Mouse (Mus musculus): ENCODE results near the gene Acp7. TPM values are rescaled to one million over a fixed set of nuclear protein-coding genes. Genes with fewer than 3 reads are reported as not detected.

The Acp7 gene
- total and polyA plus RNA-seq, 3 experiments = not detected

- H3K4me3 ChIP-seq (ENCODE audit: control insufficient read depth in 1 of 2, insufficient read depth in 1 of 2, low read depth in 2 of 2, low read length in 2 of 2) = no peak overlapping the region
- peak; percentile 63 for DNase-seq (ENCODE audit: low read depth, low spot score)
- no peaks in the 10 kb centered on the region; a peak in 2 of 4 replicates for H3K27me3 ChIP-seq (ENCODE audit: control insufficient read depth in 1 of 2, insufficient read depth in 2 of 2, low read length in 2 of 2)
- TF ChIP-seq TBP (IDR thresholded peaks at IDR 0.05; ENCODE audit: low read depth, low read length) (no peak), CTCF (IDR thresholded peaks at IDR 0.05 in 2 of 3, conservative IDR thresholded peaks at IDR 0.05 in 1 of 3; ENCODE audit: control insufficient read depth in 1 of 3, insufficient read depth in 1 of 3, low read depth in 2 of 3, low read length in 3 of 3, poor library complexity in 1 of 3, severe bottlenecking in 1 of 3) (peak; percentile 27 to 59 (median 52); a peak in 5 of 6 replicates), RAD21 (IDR thresholded peaks at IDR 0.05; ENCODE audit: low read depth, low read length) (peak; percentile 44), SMC3 (IDR thresholded peaks at IDR 0.05; ENCODE audit: low read depth, low read length) (peak; percentile 29)
- no peaks in the 10 kb centered on the region for H3K9me3 ChIP-seq (replicated peaks; ENCODE audit: insufficient read depth, low read length)
- H3K27ac ChIP-seq (ENCODE audit: control insufficient read depth, low read depth, low read length) = no peak overlapping the region
- no peaks in the 10 kb centered on the region for H3K4me1 ChIP-seq (ENCODE audit: control insufficient read depth in 1 of 2, insufficient read depth in 2 of 2, low read length in 2 of 2)
- H3K79me2 ChIP-seq (ENCODE audit: control insufficient read depth, insufficient read depth, low read length, poor library complexity) = no peaks in the 10 kb centered on the region
- no peak overlapping the region for H3K9ac ChIP-seq (ENCODE audit: control insufficient read depth, low read depth, low read length, poor library complexity, severe bottlenecking)
- no peaks in the 10 kb centered on the region for H3K36me3 ChIP-seq (ENCODE audit: control insufficient read depth in 1 of 2, insufficient read depth in 2 of 2, low read length in 2 of 2)
Measured at GRCm38 (mm10) chr7:28651157-28651556, 20.0 kb upstream of the Acp7 start.

- DNase-seq (ENCODE audit: low read depth, low spot score) = no peak
- Histone ChIP-seq H3K27me3 (ENCODE audit: control insufficient read depth in 1 of 2, insufficient read depth in 2 of 2, low read length in 2 of 2) (no peaks in the 10 kb centered on the region; a peak in 1 of 4 replicates), H3K79me2 (ENCODE audit: control insufficient read depth, insufficient read depth, low read length, poor library complexity) (no peaks in the 10 kb centered on the region), H3K4me3 (ENCODE audit: control insufficient read depth in 1 of 2, insufficient read depth in 1 of 2, low read depth in 2 of 2, low read length in 2 of 2) (no peak overlapping the region), H3K4me1 (ENCODE audit: control insufficient read depth in 1 of 2, insufficient read depth in 2 of 2, low read length in 2 of 2) (no peaks in the 10 kb centered on the region), H3K27ac (ENCODE audit: control insufficient read depth, low read depth, low read length) (no peak overlapping the region), H3K9ac (ENCODE audit: control insufficient read depth, low read depth, low read length, poor library complexity, severe bottlenecking) (no peak overlapping the region), H3K36me3 (ENCODE audit: control insufficient read depth in 1 of 2, insufficient read depth in 2 of 2, low read length in 2 of 2) (no peaks in the 10 kb centered on the region), H3K9me3 (replicated peaks; ENCODE audit: insufficient read depth, low read length) (no peaks in the 10 kb centered on the region)
- TF ChIP-seq CTCF (IDR thresholded peaks at IDR 0.05 in 2 of 3, conservative IDR thresholded peaks at IDR 0.05 in 1 of 3; ENCODE audit: control insufficient read depth in 1 of 3, insufficient read depth in 1 of 3, low read depth in 2 of 3, low read length in 3 of 3, poor library complexity in 1 of 3, severe bottlenecking in 1 of 3) (peak in 2 of 3 experiments; percentile 28 to 32; a peak in 3 of 6 replicates), MAX (IDR thresholded peaks at IDR 0.05; ENCODE audit: low read length) (no peak), TCF12 (IDR thresholded peaks at IDR 0.05; ENCODE audit: low read depth, low read length) (no peak), NRF1 (IDR thresholded peaks at IDR 0.05; ENCODE audit: insufficient read depth, low read depth, low read length, poor library complexity, severe bottlenecking) (no peak), ZC3H11A (IDR thresholded peaks at IDR 0.05; ENCODE audit: low read depth, low read length) (no peak), NELFE (IDR thresholded peaks at IDR 0.05; ENCODE audit: low read depth, low read length) (no peak), GATA1 (IDR thresholded peaks at IDR 0.05; ENCODE audit: low read depth, low read length) (no peak), USF2 (IDR thresholded peaks at IDR 0.05; ENCODE audit: borderline replicate concordance in 1 of 2, insufficient read depth in 1 of 2, low read depth in 1 of 2, low read length in 2 of 2) (no peak), POLR2A (IDR thresholded peaks at IDR 0.05; ENCODE audit: control insufficient read depth in 1 of 2, insufficient read depth in 1 of 2, low read depth in 1 of 2, low read length in 2 of 2, poor library complexity in 1 of 2) (no peak), UBTF (IDR thresholded peaks at IDR 0.05; ENCODE audit: borderline replicate concordance, insufficient read depth, low read depth, low read length) (no peak), ELF1 (IDR thresholded peaks at IDR 0.05; ENCODE audit: low read depth, low read length) (no peak), ETS1 (IDR thresholded peaks at IDR 0.05; ENCODE audit: low read depth, low read length) (no peak), HCFC1 (IDR thresholded peaks at IDR 0.05; ENCODE audit: low read depth, low read length) (no peak), RAD21 (IDR thresholded peaks at IDR 0.05; ENCODE audit: low read depth, low read length) (peak; percentile 10; the same call in 1 of the 2 replicates), RCOR1 (IDR thresholded peaks at IDR 0.05; ENCODE audit: low read depth, low read length) (no peak), SMC3 (IDR thresholded peaks at IDR 0.05; ENCODE audit: low read depth, low read length) (peak; percentile 35; the same call in 1 of the 2 replicates), POLR2AphosphoS2 (IDR thresholded peaks at IDR 0.05; ENCODE audit: low read length) (no peak)
Measured at GRCm38 (mm10) chr7:28647016-28647415, 15.9 kb upstream of the Acp7 start.
